Mouse (Mus musculus) spleen, postnatal 36 days (tissue): Measurements from ENCODE around the gene Bmpr2.
"Not testable (repeated sequence)": the region's sequence is repeated elsewhere in the genome, so short reads cannot be mapped to it uniquely, and the experiment has no call there.

ENCODE experiments used
- DNase-seq, 2 experiments: peaks; one replicate each; pipeline ENCODE4 v3.0.0; 2022; ENCODE audit warnings: low spot score in 2 of 2, mixed read lengths in 1 of 2

The Bmpr2 gene

DNA sequence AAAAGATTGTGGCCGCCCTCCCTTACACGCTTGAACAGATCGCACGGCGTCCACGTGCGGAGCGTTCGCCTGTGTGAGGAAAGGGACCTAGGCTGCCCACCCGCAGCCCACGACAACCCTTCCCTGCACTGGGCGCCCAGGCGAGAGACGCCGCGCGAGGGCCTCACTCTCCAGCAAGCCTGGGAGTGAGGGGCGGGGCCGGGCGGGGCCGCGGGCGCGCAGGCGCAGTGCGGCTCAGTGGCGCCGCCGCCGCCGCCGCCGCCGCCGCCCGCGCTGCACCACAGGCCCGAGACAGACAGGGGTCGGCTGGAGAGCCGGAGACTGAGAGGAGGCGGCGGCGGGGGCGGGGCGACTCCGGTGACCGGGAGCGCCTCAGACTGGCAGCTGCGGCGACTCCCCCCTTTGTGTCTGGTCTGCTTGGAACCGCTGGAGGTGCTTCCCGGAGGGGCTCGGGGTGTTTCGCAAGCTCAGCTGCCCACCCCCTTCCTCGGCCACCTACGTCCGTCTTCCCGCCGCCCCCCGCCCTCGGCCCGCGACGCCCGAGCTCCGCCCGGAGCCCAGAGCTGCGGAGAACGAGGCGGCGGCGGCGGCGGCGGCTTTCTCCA is at the start of gene Bmpr2:
Bmpr2 (plus strand) TSS at position 237 of the 605 bp plus-strand sequence.
- peak; percentile 72 to 73 for DNase-seq

DNA sequence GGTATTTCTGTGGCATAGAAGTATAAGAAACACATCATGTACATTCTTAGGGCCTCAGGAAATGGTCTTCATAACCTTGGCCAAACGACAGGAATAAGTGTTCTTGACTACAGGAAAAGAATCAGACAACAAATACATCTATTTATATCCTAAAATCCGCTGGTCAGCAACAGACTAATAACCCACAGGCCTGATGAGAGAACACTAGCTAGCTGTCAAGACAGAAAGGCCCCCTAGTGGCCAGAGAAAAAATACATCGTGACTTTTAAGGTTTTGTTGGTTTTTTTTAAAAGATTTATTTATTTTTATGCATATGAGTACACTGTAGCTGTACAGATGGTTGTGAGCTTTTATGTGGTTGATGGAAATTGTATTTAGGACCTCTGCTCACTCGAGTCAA is 43.3 kb upstream of the Bmpr2 start:
- DNase-seq = peak in 1 of 2 experiments; percentile 6

DNA sequence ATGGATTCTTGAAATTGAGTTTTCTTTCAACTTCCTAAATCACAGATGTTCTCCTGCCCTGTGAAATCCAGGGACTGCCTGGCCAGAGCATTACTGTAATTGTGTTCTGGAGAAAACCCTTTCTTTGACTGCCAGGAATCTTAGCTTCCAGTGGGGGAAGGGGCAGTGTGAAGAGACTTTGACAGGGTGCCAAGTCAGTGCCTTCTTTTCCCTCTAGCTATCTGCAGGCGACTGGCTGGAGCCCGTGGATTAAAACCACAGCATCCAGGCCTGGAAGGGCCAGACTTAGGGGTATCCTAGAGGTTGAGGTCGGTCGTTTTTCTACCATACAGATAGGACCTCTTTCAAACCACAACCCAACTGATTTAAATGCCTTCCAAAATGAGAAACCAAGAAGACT is 37.5 kb upstream of the Bmpr2 start:
- no peak for DNase-seq

GRCm38 (mm10) chr1:59730106-59730505 is 33.1 kb upstream of the Bmpr2 start:
- DNase-seq = no peak

DNA sequence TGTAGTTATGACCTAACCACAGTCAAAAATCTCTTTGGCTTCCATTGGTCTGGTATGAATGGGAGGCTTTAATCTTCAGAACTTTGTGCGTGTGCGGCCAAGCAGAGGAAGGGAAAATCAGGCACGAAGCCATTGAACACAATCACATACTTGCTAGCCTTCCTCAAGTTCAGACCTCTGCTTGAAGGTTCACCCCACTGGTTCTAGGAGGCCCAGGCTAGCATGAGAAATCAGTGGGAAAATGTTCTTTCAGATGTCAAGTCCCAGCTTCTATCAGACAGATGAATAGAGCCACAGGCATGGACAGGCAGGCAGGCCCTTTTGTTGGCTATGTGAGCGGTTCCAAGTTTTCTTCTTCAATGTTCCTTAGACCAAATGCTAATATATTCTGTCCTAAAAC is 32.5 kb upstream of the Bmpr2 start:
- DNase-seq = no peak

DNA sequence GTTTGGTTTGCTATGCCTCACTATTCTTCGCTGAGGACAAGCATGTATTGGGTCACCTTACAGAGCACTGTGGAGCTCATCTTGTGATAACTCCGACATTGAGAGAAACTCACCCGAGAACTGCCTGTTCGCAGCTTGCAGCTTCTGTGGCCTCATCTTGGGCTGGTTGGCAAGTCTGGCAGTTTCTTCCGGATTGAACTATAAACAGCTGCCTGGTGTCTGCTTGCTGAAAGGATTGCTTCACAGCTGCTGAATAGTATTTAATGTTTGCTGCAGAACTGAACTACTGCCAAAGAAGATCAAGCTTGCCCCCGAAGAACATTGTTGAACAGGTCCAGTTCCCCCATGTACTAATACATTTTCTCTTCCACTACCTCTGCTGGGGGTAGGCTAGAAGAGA is 29.1 kb upstream of the Bmpr2 start:
- DNase-seq = no peak

GRCm38 (mm10) chr1:59738768-59739414 is 24.3 kb upstream of the Bmpr2 start:
- DNase-seq = no peak

DNA sequence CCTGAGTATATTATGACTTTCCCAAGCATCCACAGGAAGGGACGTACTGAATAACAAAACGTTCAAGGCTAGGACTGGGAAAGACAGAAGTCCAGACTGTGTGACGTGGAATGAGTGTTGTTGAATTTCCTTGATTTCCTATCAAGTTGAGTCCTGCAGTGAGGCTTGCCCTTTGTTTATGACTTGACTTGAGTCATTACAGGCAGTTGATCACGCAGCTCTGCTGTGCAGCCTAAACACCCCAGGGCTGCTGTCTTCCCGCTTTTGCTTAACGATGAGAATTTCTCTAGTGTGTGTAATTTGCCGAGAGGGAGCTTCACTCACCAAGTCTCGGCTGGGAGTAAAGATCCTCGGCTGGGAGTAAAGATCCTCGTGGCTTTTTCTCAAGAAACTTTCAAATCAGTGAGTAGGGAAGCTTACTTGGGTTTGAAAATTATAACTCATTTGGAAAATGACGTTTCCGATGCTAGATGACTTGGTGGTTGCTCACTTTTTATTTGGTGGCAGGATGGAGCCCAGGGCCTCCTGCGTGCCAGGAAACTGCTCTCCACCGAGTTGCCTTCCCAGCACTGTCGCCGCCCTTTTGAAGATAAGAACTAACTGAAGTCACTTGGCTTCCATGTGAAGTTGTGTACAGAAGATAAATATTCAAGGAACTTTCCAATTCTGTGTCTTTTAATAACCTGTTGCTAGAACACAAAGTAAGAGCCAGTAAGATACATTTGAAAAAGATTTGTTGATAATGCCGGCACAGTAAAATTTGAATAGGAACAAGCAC is 23.4 kb upstream of the Bmpr2 start:
- DNase-seq = no peak

DNA sequence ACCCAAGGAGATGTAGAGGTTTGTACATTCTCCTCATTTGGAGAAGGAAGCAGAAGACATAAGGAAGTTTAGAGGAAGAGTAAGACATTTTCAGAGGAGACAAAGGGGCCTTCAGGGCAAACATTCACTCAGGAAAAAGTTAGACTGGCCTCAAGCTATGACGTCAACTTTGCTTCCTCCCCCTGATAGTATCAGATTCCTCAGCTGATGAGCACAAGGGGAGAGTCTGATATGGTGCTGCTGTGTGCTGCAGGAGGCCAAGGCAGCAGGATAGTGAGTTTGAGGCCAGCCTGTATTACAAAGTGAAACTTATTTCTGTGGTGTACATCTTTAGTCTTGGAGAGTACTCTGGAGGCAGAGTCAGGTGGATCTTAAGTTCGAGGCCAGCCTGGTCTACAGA is 14.2 kb upstream of the Bmpr2 start:
- DNase-seq = no peak

DNA sequence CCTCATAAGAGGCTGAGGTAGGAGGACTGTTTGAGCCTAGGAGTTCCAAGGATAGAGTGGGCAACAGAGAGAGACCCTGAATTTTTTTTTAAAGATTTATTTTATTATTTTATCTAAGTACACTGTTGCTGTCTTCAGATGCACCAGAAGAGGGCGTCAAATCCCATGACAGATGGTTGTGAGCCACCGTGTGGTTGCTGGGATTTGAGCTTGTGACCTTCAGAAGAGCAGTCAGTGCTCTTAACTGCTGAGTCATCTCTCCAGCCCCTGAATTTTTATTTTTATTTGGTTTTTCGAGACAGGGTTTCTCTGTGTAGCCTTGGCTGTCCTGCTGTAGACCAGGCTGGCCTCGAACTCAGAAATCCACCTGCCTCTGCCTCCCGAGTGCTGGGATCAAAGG is 13.5 kb upstream of the Bmpr2 start:
- DNase-seq = not testable (repeated sequence)

DNA sequence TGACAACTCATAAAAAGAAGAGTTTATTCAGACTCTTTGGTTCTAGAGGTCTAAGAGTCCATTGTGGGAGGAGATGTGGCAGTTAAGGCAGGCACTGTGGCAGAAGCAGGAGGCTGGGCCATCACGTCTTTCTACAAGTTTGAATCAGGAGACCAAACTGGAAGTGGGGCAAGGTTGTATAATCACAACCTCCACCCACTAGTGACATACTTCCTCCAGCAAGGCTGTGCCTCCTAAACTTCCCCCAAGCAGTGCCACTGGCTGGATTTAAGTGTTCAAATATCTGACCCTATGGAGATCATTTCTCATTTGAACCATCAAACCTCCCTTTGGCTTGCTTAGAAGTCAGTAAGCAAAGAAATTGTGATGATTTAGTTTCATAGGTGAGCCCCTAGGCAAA is 7.9 kb upstream of the Bmpr2 start:
- DNase-seq = no peak

- no peak for DNase-seq
Measured at GRCm38 (mm10) chr1:59758325-59758724, 4.9 kb upstream of the Bmpr2 start.

- DNase-seq = peak; percentile 26 to 34
Measured at GRCm38 (mm10) chr1:59762208-59762607, 992 bp upstream of the Bmpr2 start.

- DNase-seq = peak; percentile 5 to 24
Measured at GRCm38 (mm10) chr1:59762651-59763163, 493 bp upstream of the Bmpr2 start.

DNA sequence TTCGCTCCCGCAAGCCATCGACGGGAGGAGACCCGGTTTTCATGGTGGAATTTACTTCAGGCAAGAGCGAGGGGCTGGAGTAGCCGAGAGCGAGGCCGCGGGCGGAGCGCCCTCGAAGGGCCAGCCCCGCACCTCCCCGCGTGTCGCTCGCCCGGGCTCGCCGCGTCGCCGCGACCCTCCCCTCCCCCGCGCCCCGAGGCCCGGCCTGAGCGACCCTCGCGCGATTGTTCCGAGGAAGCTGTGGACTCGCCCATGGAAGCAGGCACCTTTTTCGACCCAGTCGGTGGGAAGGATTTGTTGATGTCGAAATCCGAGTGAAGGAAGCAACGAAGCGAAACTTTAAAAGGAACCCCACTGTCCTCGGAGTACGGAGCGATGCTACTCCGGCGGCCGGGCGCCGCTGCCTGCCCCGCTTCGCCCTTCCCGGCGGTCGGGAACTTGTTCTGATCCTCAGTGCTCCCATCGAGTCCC is 616 bp downstream of the Bmpr2 start:
- DNase-seq = peak; percentile 8 to 14

GRCm38 (mm10) chr1:59764407-59764971 is 1.3 kb downstream of the Bmpr2 start:
- DNase-seq = peak; percentile 2 to 3

DNA sequence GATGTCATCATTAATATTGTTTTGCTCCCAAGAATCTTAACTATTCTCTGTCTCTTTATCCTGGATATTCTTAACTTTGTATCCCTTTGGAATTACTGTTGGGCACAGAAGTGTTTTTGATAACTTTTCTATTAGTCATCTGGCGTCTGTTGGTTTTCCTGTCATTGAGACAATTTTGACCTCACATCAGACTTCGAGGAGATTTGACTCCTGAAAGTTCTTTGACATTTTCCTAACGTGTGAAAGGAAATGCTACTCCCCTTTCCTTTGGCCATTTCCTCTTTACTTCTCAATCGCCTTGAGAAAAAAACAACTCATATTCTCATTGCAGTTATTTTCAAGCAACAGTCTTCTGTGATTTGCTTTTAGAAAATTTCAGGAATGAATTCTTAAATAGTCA is 2.1 kb downstream of the Bmpr2 start:
- no peak for DNase-seq

GRCm38 (mm10) chr1:59766626-59767025 is 3.4 kb downstream of the Bmpr2 start:
- no peak for DNase-seq

- DNase-seq = no peak
Measured at GRCm38 (mm10) chr1:59771871-59772270, 8.7 kb downstream of the Bmpr2 start.

GRCm38 (mm10) chr1:59781080-59781479 is 17.9 kb downstream of the Bmpr2 start:
- DNase-seq = no peak

GRCm38 (mm10) chr1:59788975-59789374 is 25.8 kb downstream of the Bmpr2 start:
- no peak for DNase-seq

DNA sequence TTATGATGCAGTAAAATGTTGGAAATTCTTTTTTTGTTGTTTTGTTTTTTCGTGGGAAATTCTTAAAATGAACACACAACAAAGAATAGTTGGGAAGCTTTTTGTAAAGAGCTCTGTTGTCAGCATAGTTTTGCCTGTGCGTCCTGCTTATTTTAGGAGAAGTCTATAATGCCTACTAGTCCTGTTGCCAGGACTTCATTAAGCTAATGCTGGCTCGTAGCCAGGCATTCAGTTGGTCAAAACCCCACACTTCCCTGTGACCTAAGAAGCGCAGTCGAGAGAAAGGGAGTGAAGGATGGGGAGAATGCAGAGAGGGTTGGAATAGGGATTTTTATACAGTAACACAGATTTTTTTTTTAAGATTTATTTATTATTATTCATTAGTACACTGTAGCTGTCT is 26.5 kb downstream of the Bmpr2 start:
- DNase-seq = no peak
